Mouse (Mus musculus): ENCODE data around the gene Kiz.

- TF ChIP-seq ZNF384 (IDR thresholded peaks at IDR 0.05; ENCODE audit: low read depth, low read length) = no peak
- TF ChIP-seq MAFK (IDR thresholded peaks at IDR 0.05; ENCODE audit: insufficient read depth, low read depth, low read length) = no peak
- TF ChIP-seq HCFC1 (IDR thresholded peaks at IDR 0.05; ENCODE audit: borderline replicate concordance, insufficient read depth, low read length) = no peak
These were observed 18.7 kb upstream of the Kiz start for GRCm38 (mm10) chr2:146836871-146837550.

All from ES-E14 (cell line).